ENCODE assay signal across 13 mouse cellular contexts in the genomic region with DNA sequence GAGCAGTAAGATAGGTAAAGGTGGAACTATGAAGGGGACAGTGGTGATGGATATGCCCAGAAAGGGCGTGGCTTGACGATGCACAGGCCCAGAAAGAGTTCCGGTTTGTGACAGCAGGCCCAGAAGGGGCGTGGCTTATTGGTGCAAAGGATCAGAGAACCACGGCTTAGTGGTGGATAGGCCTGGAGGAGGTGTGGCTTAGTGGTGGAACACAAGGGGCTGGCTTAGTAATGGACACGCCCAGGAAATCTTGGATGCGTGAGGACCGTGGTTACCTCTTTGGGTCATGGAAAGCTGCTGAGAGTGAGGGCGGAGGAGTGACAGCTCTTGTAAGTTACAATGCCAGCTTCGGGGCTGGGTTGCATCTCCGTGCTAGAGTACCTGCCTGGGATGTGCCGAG. TPM values are rescaled to one million over a fixed set of nuclear protein-coding genes. Genes with fewer than 3 reads are reported as not detected.
DNase-seq lines count a peak whose midpoint lies in the region; ATAC-seq lines count a peak whose summit lies in the region.
"Had no signal": no experiment of that assay in that cellular context is flagged by ENCODE, and none has a peak within 500 bp of the region (broad histone marks: within the 10 kb centered on the region; RNA-seq: fewer than 3 reads in every experiment).

No protein-coding gene starts in this region.

- H3K9ac ChIP-seq in heart, embryonic 11.5 days (ENCODE audit: low read depth, low read length) = no peak overlapping the region
- H3K9ac ChIP-seq: limb, embryonic 13.5 days; neural tube, embryonic 12.5 days; stomach, embryonic 15.5 days had no signal

- ATAC-seq in megakaryocyte, adult 5-6 weeks (ENCODE audit: poor library complexity, severe bottlenecking) = no peak
- ATAC-seq in heart, embryonic 11.5 days (replicated peaks; ENCODE audit: insufficient number of reproducible peaks, low FRiP score, low TSS enrichment) = peak; percentile 40; the same call in 1 of the 2 replicates
- 0 out of 2 replicates have a peak, but pooled peaks have one; percentile 9 for ATAC-seq in neutrophil, adult 5-6 weeks (ENCODE audit: extremely low read depth, insufficient number of reproducible peaks, low FRiP score, poor library complexity, severe bottlenecking)
- ATAC-seq: inflammation-experienced regulatory T-cells, adult 6 months had no signal

- peaks cover 4% of the 10 kb centered on the region; the same call in 1 of the 2 replicates for H3K4me1 ChIP-seq in megakaryocyte, embryonic 14.5 days
- H3K4me1 ChIP-seq in heart, embryonic 11.5 days (ENCODE audit: control insufficient read depth, insufficient read depth, low read length) = no peaks in the 10 kb centered on the region

- peaks cover 74% of the 10 kb centered on the region for H3K27me3 ChIP-seq in megakaryocyte, embryonic 14.5 days (replicated peaks)
- H3K27me3 ChIP-seq in heart, embryonic 11.5 days (ENCODE audit: control insufficient read depth, insufficient read depth, low read length) = peaks cover 15% of the 10 kb centered on the region
- H3K27me3 ChIP-seq: neural tube, embryonic 12.5 days; stomach, embryonic 15.5 days had no signal

- 31% methylated on average over 12 of the region's 12 CpGs for WGBS in heart, embryonic 11.5 days (ENCODE audit: insufficient replicate concordance)

- H3K9me3 ChIP-seq in megakaryocyte, embryonic 14.5 days = peaks cover 13% of the 10 kb centered on the region
- H3K9me3 ChIP-seq in heart, embryonic 11.5 days (replicated peaks; ENCODE audit: control insufficient read depth, low read length) = no peaks in the 10 kb centered on the region
- H3K9me3 ChIP-seq: limb, embryonic 13.5 days; neural tube, embryonic 12.5 days; stomach, embryonic 15.5 days had no signal

- no peaks in the 10 kb centered on the region for H3K36me3 ChIP-seq in megakaryocyte, embryonic 14.5 days (replicated peaks; ENCODE audit: low read length)
- H3K36me3 ChIP-seq in heart, embryonic 11.5 days (ENCODE audit: control insufficient read depth, insufficient read depth, low read length) = no peaks in the 10 kb centered on the region
- H3K36me3 ChIP-seq: limb, embryonic 13.5 days; neural tube, embryonic 12.5 days; stomach, embryonic 15.5 days had no signal

- DNase-seq in embryo, embryonic 10 days (ENCODE audit: low spot score) = peak; percentile 74
- no peak for DNase-seq in embryo, embryonic 9.5 days (ENCODE audit: extremely low spot score)
- no peak for DNase-seq in cerebellum, postnatal 14 days
- DNase-seq in gastrocnemius, adult 8-10 months (ENCODE audit: low spot score in 2 of 2) = no peak

- no peak overlapping the region for H3K27ac ChIP-seq in heart, embryonic 11.5 days (ENCODE audit: low read depth, low read length)
- H3K27ac ChIP-seq: limb, embryonic 13.5 days; neural tube, embryonic 12.5 days; stomach, embryonic 15.5 days had no signal

- no peak overlapping the region for H3K4me2 ChIP-seq in heart, embryonic 11.5 days
- H3K4me2 ChIP-seq: limb, embryonic 13.5 days; neural tube, embryonic 12.5 days; stomach, embryonic 15.5 days had no signal

- peak overlapping the region; percentile 14 for H3K4me3 ChIP-seq in megakaryocyte, embryonic 14.5 days (replicated peaks)
- no peak overlapping the region for H3K4me3 ChIP-seq in heart, embryonic 11.5 days (ENCODE audit: low read depth, low read length)
- H3K4me3 ChIP-seq: limb, embryonic 13.5 days; neural tube, embryonic 12.5 days; stomach, embryonic 15.5 days had no signal

RNA-seq across cellular contexts. Expression of a gene that starts 58.2 kb away (rescaled TPM):
- not detected in 2 replicates for polyA plus RNA-seq in megakaryocyte, embryonic 14.5 days (2012; ENCODE audit: insufficient read depth, low replicate concordance)
- total RNA-seq in megakaryocyte, adult 5-6 weeks (2015) = not detected in 2 replicates
- total RNA-seq in megakaryocyte, adult 5-6 weeks (2017) = not detected in 2 replicates
- 0.13 TPM in 1 of 2 replicates, not detected in the other for polyA plus RNA-seq in heart, embryonic 11.5 days (2014; fragmentation: Nextera tagmentation; extraction: Ambion mirVana)
- total RNA-seq in neutrophil, adult 5-6 weeks (2017) = not detected in 2 replicates
- not detected for total RNA-seq in gastrocnemius, adult 8-10 months (2022)
- polyA plus RNA-seq: C2C12; inflammation-experienced regulatory T-cells, adult 6 months; limb, embryonic 13.5 days; neural tube, embryonic 12.5 days; stomach, embryonic 15.5 days had no signal
